Mouse (Mus musculus) monocyte, adult 5-6 weeks (primary cell): ENCODE data around the gene Pkhd1. TPM values are rescaled to one million over a fixed set of nuclear protein-coding genes. Genes with fewer than 3 reads are reported as not detected.

Experiments used
- ATAC-seq: fragments of 153-309, 156-312 bp; replicated peaks from 2 replicates; pipeline ENCODE4 v1.8.0; 2017; ENCODE audit warnings: mild to moderate bottlenecking; ENCODE audit not compliant: low TSS enrichment, insufficient number of reproducible peaks, severe bottlenecking, poor library complexity, low FRiP score
- total RNA-seq: library from RNA; stranded (forward); fragments of 200-1000, 200-491, 200-594 nt; gene quantifications from 3 replicates; pipeline ENCODE4 v1.2.3, GENCODE M21; 2017

Gene Pkhd1
- not detected in 3 replicates for total RNA-seq

DNA sequence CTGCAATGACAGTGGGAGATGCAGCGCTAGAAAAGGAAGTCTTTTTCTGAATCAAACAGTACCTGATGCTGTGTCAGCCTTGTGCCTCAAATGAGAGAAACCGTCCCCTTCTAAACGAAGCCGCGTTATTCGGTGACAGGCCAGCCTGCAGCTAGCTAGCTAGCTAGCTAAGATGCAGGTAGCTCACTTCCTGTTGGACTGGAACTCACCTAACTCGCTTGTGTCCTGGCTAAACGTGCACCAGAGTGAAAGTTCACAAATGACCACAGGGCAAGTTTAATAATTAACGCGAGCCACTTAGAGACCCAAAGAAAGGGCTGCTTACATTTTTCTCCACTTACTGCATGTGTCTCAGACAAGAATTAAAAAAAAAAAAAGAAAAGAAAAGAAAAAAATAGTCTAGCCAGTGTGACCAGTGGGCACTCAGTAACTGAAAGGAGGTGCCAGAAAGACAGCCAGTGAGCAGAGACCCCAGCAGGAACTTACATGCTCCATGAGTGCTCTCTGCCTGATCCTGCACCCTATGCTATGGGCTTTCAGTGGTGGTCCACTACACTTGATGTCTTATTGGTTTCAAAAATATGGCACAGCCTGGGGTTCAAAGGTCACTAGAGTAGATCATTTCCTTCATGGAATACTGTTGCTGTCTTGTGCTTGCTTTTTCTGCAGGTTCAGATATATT lies at the start of gene Pkhd1:
Gene Pkhd1 (minus strand): TSS at position 216 of the 682 bp plus-strand sequence.
- no peak for ATAC-seq

DNA sequence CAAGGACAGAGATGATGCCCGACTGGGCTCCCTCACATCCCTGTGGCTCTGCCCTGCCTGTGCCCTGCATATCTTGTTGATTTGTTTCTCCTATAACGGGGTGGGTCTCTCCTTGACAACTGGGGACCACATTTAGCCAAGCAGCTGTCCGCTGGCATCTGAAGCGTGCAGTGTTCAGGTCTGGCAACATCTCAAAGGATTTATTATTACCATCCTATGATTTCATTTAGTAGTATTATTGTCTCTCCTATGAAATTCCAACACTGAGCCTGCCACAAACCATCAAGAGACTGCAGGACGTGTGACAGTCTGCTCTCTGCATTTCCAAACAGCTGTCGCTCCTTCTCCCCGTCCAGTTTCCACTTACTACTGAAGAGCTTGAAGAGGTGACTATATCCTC lies 49.7 kb upstream of the Pkhd1 start:
- ATAC-seq: no peak

DNA sequence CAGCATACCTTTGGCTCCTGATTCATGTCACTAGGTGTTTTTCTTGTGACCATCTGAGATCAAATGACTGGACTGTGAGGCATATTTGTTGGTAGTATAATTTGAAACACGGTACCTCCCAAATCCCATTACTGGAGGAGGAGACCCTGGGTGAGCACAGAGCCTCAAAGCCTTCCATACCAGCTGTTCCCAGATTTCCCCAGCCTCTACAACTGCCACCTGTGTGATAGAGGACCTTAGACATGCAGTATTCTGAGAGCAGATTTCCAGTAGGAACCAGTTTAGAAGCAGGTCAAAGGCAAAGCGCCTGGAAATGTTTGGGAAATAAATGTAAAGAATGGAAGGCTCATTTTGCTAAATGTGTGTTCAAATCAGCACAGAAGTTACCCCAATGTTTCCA lies 48.4 kb upstream of the Pkhd1 start:
- ATAC-seq: no peak

DNA sequence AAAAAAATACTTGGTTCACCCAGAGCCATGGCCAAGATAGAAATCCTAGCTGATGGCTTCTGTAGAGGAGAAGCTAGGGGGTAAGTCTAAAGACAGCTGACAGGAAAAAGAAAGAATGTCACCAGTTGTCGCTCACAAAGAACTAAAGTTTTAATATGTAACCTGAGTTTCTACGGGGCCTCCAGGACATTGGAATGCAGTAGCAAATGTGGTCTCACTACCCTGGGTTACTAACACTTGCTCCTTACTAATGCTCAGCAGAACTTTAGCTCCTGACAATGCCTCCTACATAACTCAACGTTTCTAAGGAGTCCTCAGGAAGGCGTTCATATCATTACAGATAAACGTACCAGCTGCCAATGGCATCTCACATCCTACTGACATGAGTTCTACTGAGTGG lies 37.2 kb upstream of the Pkhd1 start:
- ATAC-seq: no peak

DNA sequence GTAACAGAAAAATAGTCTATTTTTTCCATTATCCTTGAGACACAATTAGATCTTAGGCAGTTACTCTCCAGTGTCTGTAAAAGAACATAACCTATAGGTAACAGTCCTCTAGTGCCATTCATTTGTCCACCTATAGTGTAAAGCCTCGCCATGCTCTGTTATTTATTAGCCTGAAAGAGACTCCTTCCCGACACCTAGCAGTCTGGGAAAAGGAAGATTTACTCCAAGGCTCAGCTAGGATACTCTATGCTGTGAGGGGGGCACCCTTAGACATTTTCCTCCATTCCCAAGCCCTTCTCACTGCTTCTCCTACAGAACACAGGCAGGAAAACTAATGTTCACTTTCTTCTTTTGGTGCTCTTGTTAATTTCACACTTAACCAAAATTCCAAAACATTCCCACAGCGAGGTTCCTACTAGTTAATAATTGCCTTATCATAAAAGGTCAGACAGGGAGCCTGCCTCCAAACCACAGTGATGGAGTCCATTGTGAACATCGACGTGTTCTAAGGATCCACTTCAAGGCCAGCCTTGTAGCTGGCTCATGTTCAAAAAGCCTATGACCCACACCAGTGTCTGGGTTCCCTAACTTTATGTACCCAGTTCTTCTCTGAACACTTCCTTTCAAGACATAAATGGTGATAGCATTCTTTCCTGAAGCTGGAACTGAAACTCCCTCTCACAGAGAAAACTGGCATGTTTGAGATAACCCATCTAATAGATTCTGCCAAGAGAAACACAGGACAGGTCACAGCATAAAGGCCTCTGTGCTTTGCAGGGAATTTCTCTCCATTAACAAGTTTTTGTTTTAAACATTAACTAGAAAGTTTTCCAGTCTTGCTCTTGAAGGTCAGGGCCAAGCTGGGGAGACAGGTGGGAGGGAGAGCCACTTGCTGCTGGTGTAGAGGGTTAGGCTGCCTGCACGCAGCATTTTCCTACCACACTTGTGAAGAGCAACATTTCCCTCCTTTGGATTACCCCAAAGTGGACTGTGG lies 35.9 kb upstream of the Pkhd1 start:
- ATAC-seq: no peak

DNA sequence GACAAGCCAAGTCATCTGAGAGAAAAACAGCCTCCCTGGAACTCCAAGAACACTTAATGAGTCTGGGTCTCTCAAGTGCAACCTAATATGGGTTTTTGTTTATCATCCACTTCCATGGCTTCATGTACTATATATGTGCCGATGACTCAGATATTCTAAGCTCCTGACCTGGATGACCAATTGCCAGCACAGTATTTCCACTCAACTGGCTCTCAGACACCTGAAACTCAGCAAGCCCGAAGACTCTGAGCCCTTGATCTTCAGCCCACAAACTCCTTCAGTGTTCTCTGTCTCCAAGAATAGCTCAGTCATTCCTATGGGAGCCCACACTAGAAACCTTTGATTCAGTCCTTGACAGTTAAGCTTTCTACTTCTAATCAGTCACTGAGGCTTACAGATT lies 17.0 kb upstream of the Pkhd1 start:
- ATAC-seq: no peak

DNA sequence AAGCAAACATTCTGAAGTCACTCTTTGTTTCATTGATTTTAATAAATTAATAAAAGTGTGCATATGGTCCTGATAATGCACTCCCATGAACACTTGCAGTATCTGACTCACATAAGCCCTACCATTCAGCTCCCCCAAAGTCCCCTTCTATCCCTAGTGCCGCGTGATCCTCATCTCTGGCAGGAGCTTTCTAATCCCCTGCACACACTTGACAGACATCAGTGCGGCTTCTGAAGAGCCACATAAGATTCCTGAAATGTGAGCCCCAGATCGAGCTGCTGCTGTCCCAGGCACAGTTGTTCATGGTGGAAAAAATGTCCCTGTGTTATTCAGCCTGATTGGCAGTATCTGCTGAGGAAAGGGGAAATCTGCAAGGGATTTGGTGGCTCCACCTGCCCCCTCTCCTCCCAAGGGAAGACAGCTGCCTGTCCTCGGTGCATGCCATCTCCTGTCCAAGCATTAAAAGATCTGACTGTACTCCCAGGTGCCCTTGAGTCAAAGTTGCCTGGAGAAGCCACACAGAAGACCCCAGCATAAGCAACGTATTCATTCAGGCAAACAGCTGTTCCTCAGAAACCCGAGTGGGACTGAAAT lies 15.5 kb upstream of the Pkhd1 start:
- no peak for ATAC-seq

DNA sequence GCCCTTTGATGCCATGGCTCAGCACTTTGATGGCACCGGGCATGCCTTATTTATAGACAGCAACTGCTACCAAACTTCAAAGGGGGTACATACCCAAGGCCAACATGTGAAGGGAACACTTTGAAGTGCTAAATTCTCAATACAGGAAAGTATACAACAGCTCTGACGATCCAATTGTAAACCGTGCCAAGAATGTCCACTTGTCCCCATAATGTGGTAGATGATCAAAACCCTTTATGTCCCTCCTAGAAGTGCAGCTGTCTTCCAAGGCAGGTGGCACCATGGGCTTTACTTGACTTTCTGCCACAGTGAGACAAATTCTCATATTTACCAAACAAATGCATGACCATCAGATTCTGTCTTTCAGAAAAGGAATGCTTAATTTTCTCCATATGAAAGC lies 6.7 kb upstream of the Pkhd1 start:
- ATAC-seq: no peak

DNA sequence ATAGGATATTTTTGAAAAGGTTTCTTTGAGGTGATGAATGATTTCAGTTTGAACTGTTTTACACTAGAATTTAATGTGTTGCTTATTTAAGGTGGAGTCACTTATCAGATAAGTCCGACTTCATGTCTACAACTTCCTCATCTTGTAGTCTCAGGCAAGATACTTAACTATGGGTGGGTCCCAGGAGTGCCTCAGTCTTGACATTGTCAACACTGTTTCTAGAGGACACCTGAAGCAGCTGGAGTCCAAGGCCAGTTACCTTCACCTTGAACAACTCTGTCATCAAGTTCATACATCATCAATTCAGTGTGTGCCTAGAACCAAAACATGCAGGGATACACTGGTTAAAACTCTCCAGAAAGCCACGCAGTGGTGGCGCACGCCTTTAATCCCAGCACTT lies 5.5 kb upstream of the Pkhd1 start:
- no peak for ATAC-seq

DNA sequence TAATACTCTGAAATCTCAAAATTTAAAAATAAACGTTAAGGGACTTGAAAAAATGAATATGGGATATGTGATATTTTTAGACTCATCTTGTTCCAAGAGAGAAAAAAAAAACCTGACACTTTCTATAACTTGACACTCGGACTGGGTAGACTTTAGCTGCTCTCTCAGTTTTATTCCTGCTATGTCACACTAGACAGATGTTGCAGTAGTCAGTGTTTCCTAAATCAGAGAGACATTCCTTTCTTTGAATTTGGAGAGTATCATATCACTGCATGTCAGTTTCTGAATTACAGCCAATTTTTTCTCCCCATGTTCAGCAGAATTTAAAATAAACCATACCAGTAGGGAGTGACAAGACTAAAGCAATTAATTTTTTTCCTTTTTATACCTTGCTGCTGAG lies 2.7 kb upstream of the Pkhd1 start:
- ATAC-seq: no peak

DNA sequence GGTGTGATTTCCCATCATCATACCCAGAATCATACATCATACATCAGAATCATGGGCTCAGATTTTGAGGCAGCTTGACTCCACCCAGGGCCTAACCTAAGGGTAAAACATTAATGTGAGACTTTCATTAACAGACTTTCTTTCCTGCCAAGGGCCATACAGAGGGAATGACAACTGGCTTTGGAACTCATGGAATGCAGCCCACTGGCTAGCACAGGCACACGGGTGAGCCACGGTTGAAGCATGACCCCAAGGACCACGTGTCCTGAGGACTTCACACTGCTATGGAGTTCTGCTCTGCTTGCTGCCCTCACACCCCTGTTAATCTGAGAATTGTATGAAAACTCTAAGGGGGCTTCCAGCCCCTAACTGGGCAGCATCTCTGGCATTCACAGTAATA lies 1.5 kb upstream of the Pkhd1 start:
- no peak for ATAC-seq

DNA sequence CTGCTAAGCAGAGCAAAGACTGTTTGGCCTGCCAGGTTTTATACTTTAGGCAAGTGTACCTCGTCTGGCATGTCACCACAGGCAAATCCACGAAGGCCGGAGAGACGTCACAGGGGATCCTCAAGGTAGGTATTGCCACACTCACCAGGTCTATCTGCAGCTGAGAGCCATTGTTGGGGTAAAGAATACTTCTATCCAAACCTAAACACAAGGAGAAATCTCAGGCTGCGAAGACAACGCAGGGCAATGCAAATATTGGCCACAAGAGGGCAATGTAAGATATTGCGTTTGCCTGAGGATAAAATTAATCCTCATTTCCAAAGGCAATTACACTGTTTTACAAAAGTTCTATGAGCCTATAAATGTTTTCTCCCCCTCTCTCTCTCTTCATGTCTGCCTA lies 5.2 kb downstream of the Pkhd1 start:
- ATAC-seq: no peak

DNA sequence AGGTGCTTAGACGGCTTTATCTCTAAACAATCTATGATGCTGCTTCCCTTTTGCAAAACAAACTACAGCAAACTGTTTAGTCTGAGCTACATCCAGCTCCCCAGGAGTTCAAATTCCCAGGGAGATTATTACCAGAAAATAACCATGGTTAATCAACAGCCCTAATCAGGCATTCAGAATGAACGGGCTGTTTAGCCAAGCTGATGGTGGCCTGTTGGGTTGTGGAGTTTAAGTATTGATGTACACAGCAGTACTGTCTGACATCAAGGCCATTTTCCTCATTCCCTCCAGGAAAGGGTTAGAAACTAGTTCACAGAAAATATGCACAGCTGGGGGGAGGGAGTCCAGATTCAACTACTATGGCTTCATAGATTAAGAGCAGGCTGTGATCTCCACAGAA lies 12.4 kb downstream of the Pkhd1 start:
- no peak for ATAC-seq

DNA sequence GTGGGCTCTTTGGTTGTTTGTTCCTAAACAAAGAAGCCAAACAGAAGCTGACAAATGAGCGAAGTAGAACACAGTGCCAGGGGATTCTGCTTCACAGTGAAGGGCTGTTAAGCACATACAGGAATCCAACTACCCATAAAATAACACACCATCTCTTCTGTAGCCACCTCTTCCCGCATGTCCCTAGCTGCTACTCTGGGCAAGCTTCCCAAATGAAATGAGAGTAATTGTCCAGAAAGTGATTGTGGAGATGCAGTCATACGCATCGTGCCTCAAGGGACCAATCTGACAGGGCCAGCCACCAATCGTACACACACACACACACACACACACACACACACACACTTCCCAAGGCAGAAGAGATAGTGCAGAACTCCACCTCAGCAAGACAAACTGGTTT lies 27.4 kb downstream of the Pkhd1 start:
- ATAC-seq: no peak

DNA sequence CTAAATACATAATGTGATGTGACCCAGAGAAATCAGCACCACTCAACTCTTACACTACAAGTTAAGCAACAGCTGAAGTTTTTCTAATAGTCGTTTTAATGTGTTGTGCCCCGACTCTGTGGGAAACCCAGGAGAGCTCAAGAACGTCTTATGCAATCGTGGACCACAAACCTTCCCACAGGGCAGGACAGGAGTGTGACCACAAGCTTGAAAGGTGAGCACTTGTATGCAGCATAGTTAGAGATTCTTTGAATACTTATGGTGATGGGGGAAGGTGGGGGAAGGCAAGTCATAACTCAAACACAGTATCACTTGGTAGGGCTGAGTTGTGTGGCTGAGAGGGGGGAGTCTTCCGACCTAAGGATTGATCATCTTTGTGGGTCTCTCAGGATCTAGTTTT lies 46.4 kb downstream of the Pkhd1 start:
- no peak for ATAC-seq

DNA sequence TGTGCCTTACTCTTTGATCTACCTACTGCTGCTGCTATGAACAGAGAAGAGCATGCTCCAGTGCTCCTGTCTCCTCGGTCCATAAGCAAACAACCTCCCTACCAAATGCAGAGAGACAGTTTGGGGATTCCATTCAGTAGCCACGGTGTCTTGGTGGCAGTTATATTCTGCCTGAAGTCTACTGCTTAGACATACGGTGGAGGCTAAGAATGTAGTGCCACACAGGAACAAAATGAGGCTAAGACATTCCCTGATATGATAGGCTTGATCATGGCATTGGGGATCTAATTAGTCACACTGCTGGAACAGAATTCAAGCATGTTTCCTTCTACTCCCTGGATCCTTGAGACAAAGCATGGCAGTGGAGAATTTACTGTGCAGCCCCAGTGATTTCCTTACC lies 48.4 kb downstream of the Pkhd1 start:
- no peak for ATAC-seq

DNA sequence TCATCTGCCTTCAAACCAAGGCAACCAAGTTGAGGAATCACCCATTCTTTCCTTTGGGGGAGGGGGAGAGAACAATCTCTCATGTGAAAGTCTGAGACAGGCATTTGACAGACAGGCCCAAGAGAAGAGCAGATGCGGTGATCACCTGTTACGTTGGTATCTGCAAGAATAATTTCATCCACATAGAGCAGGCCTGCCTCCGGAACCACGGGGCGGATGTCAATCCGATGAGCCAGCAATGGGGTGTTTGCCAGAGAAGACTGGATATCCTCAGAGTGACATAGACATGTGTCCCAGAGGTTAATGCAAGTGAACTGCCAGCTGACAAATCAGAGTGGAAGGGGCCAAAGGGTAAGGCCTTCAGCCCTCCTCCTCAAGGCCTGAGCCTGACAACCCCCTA lies 59.4 kb downstream of the Pkhd1 start:
- ATAC-seq: no peak

DNA sequence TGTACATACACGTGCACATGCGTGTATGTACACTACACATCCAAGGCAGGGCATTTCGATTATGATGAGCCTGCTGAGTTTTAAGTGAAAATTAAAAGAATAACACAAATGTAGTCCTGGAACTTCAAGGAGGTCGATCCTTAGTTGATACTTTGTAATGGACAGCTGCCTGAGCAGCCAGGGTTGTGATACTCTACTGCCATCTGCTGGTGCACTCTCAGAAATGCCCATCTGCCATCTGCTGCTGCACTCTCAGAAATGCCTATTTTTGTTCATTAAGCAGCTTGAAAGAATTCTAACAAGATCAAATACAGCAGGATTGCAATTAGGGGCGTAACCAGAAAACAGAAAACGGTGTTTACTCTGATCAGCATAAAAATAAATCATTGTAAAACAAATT lies 63.5 kb downstream of the Pkhd1 start:
- no peak for ATAC-seq

DNA sequence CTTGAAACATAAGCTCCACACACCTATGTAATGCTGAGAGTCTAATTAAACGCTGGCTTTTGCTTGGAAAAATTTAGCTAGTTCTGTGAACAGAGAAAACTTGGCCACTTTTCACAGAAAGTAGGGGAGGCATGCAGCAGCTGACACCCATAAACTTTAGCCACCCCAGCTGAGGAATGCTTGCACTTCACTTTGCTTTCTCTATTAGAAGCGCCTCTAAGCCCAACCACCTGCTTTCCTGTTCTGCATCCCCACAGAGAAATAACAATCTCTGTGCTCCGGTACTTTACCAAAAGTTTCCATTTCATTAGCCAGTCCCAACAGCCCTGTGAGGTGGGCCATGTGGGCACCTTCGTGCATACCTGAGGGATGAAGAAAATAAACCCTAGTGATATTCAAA lies 66.5 kb downstream of the Pkhd1 start:
- ATAC-seq: no peak

DNA sequence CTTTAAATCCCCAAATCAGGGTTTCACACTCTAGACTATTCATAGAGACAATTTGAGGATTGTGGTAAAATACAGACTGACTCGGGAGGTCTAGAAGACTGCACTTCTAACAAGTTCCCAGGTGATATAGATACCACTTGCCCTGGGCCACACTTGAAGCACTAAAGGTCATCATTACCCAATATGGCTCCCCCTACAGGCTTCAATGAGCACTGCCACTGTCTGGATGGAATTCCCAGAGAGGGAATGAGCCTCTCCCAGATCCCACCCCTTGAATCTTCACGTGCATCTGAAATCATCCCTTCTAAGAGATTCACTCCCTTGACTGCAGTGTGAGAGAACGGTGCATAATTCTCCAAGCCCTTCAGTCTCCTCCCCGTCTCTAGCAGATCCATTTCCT lies 73.3 kb downstream of the Pkhd1 start:
- no peak for ATAC-seq
